Mouse (Mus musculus): ENCODE measurements around the gene Tbx5.

The Tbx5 gene

GRCm38 (mm10) chr5:119810994-119811690, 21.3 kb upstream of the Tbx5 start:
- no peak for DNase-seq (ENCODE audit: low spot score)

- DNase-seq (ENCODE audit: low spot score): no peak
Observed at GRCm38 (mm10) chr5:119815247-119815646, 17.2 kb upstream of the Tbx5 start.

- no peak for DNase-seq (ENCODE audit: low spot score)
Observed at GRCm38 (mm10) chr5:119820452-119820851, 12.0 kb upstream of the Tbx5 start.

GRCm38 (mm10) chr5:119821506-119821905, 11.0 kb upstream of the Tbx5 start:
- DNase-seq (ENCODE audit: low spot score): no peak

GRCm38 (mm10) chr5:119827341-119827740, 5.1 kb upstream of the Tbx5 start:
- no peak for DNase-seq (ENCODE audit: low spot score)

GRCm38 (mm10) chr5:119830611-119831010, 1.9 kb upstream of the Tbx5 start:
- no peak for DNase-seq (ENCODE audit: low spot score)

GRCm38 (mm10) chr5:119831201-119831771, 1.2 kb upstream of the Tbx5 start:
- no peak for DNase-seq (ENCODE audit: low spot score)

GRCm38 (mm10) chr5:119831791-119832478, 533 bp upstream of the Tbx5 start:
- DNase-seq (ENCODE audit: low spot score): no peak

- DNase-seq (ENCODE audit: low spot score): no peak
Observed at GRCm38 (mm10) chr5:119833223-119834030, 959 bp downstream of the Tbx5 start.

- DNase-seq (ENCODE audit: low spot score): no peak
Observed at GRCm38 (mm10) chr5:119834031-119834403, 1.5 kb downstream of the Tbx5 start.

- DNase-seq (ENCODE audit: low spot score): no peak
Observed at GRCm38 (mm10) chr5:119835053-119835867, 2.8 kb downstream of the Tbx5 start.

GRCm38 (mm10) chr5:119835868-119836209, 3.4 kb downstream of the Tbx5 start:
- DNase-seq (ENCODE audit: low spot score): no peak

GRCm38 (mm10) chr5:119836618-119837305, 4.3 kb downstream of the Tbx5 start:
- DNase-seq (ENCODE audit: low spot score): no peak

GRCm38 (mm10) chr5:119837306-119837675, 4.8 kb downstream of the Tbx5 start:
- DNase-seq (ENCODE audit: low spot score): no peak

GRCm38 (mm10) chr5:119837861-119838260, 5.4 kb downstream of the Tbx5 start:
- DNase-seq (ENCODE audit: low spot score): no peak

- DNase-seq (ENCODE audit: low spot score): no peak
Observed at GRCm38 (mm10) chr5:119838441-119838840, 6.0 kb downstream of the Tbx5 start.

GRCm38 (mm10) chr5:119839156-119839555, 6.7 kb downstream of the Tbx5 start:
- DNase-seq (ENCODE audit: low spot score): no peak

- DNase-seq (ENCODE audit: low spot score): no peak
Observed at GRCm38 (mm10) chr5:119839616-119840368, 7.3 kb downstream of the Tbx5 start.

GRCm38 (mm10) chr5:119840404-119840803, 7.9 kb downstream of the Tbx5 start:
- no peak for DNase-seq (ENCODE audit: low spot score)

- no peak for DNase-seq (ENCODE audit: low spot score)
Observed at GRCm38 (mm10) chr5:119841634-119842420, 9.4 kb downstream of the Tbx5 start.
